Mouse (Mus musculus) midbrain, embryonic 11.5 days (tissue): ENCODE data around the gene Tkt. TPM values are rescaled to one million over a fixed set of nuclear protein-coding genes. Genes with fewer than 3 reads are reported as not detected.
A peak's percentile ranks its signal among the peaks of the same experiment; 100 is the strongest.

Experiments
- ATAC-seq: fragments of 200-750 bp; cut with Nextera tagmentation; 2 replicates; pipeline ENCODE4 v1.8.0; 2017; ENCODE audit warnings: moderate TSS enrichment, moderate library complexity; ENCODE audit not compliant: low FRiP score
- DNase-seq: peaks from one replicate; pipeline ENCODE4 v3.0.0; 2015; ENCODE audit warnings: low spot score; ENCODE audit errors: missing footprints
- H3K27ac ChIP-seq: fragments of 300-500 bp; sonication (generic); 2 replicates; pipeline ENCODE4 v1.5.1; 2014; ENCODE audit warnings: low read depth, low read length
- H3K27me3 ChIP-seq: fragments of 300-500 bp; sonication (generic); 2 replicates; pipeline ENCODE4 v1.6.1; 2014; ENCODE audit warnings: mild to moderate bottlenecking, low read length, moderate library complexity, mixed read lengths; ENCODE audit not compliant: control insufficient read depth, insufficient read depth
- H3K36me3 ChIP-seq: fragments of 300-500 bp; sonication (generic); 2 replicates; pipeline ENCODE4 v1.6.1; 2014; ENCODE audit warnings: mild to moderate bottlenecking, low read length, moderate library complexity, mixed read lengths; ENCODE audit not compliant: control insufficient read depth, insufficient read depth
- H3K4me1 ChIP-seq: fragments of 300-500 bp; sonication (generic); 2 replicates; pipeline ENCODE4 v1.6.1; 2014; ENCODE audit warnings: low read length; ENCODE audit not compliant: control insufficient read depth, insufficient read depth
- H3K4me2 ChIP-seq: fragments of 300-500 bp; sonication (generic); 2 replicates; pipeline ENCODE4 v1.6.1; 2014; ENCODE audit warnings: mild to moderate bottlenecking, moderate library complexity
- H3K4me3 ChIP-seq: fragments of 300-500 bp; sonication (generic); 2 replicates; pipeline ENCODE4 v1.5.1; 2014; ENCODE audit warnings: low read depth, low read length
- H3K9ac ChIP-seq: fragments of 300-500 bp; sonication (generic); 2 replicates; pipeline ENCODE4 v1.6.1; 2014; ENCODE audit warnings: low read length
- H3K9me3 ChIP-seq: fragments of 300-500 bp; sonication (generic); 2 replicates; pipeline ENCODE4 v1.6.1; 2016; ENCODE audit warnings: low read length; ENCODE audit not compliant: control insufficient read depth
- WGBS: fragments of 180-500 bp; shearing (Covaris S2); extraction: QIAGEN DNeasy Blood & Tissue Kit; methylation state at CpG from one replicate; pipeline ENCODE4 v1.1.7; 2014; 5-methylcytosine and 5-hydroxymethylcytosine counted together
- polyA plus RNA-seq: library from polyadenylated mRNA; unstranded; fragments of >200 nt; fragmentation: Nextera tagmentation; extraction: Ambion mirVana; gene quantifications from 2 replicates; pipeline ENCODE4 v1.2.1, GENCODE M21; 2014

Gene Tkt
- polyA plus RNA-seq, 1 experiment from 2014 or later: 154 TPM

GRCm38 (mm10) chr14:30550232-30551070, 2.3 kb downstream of the Tkt start:
- H3K4me1 ChIP-seq: peaks cover 26% of the 10 kb centered on the region
- ATAC-seq (no peak), DNase-seq (no peak)
- H3K36me3 ChIP-seq: peaks cover 5% of the 10 kb centered on the region; the same call in 1 of the 2 replicates
- no peaks in the 10 kb centered on the region for H3K27me3 ChIP-seq
- 41% methylated on average over 8 of the region's 8 CpGs for WGBS
- no peaks in the 10 kb centered on the region for H3K9me3 ChIP-seq
- peak overlapping the region; percentile 66 for H3K4me3 ChIP-seq
- H3K9ac ChIP-seq: peak overlapping the region; percentile 94
- no peak overlapping the region for H3K27ac ChIP-seq
- peak overlapping the region; percentile 88 for H3K4me2 ChIP-seq

GRCm38 (mm10) chr14:30551509-30551908, 3.4 kb downstream of the Tkt start:
- no peak for DNase-seq
- Histone ChIP-seq H3K4me3 (no peak overlapping the region), H3K9ac (no peak overlapping the region), H3K4me2 (peak overlapping the region; percentile 88; the same call in 1 of the 2 replicates), H3K27ac (no peak overlapping the region), H3K36me3 (peaks cover 8% of the 10 kb centered on the region; the same call in 1 of the 2 replicates), H3K4me1 (peaks cover 26% of the 10 kb centered on the region), H3K27me3 (no peaks in the 10 kb centered on the region), H3K9me3 (no peaks in the 10 kb centered on the region)
- 90% methylated on average over 5 of the region's 5 CpGs for WGBS
- ATAC-seq: no peak

- Histone ChIP-seq H3K4me1 (peaks cover 26% of the 10 kb centered on the region), H3K4me3 (no peak overlapping the region), H3K4me2 (no peak overlapping the region), H3K27me3 (no peaks in the 10 kb centered on the region), H3K9me3 (no peaks in the 10 kb centered on the region), H3K9ac (no peak overlapping the region), H3K27ac (no peak overlapping the region), H3K36me3 (peaks cover 8% of the 10 kb centered on the region; the same call in 1 of the 2 replicates)
- no peak for ATAC-seq
- WGBS: 89% methylated on average over 2 of the region's 2 CpGs
- DNase-seq: no peak
Measured at GRCm38 (mm10) chr14:30551981-30552380, 3.8 kb downstream of the Tkt start.

- peaks cover 8% of the 10 kb centered on the region; the same call in 1 of the 2 replicates for H3K36me3 ChIP-seq
- no peak overlapping the region for H3K4me3 ChIP-seq
- ATAC-seq (no peak), DNase-seq (no peak)
- H3K9me3 ChIP-seq: no peaks in the 10 kb centered on the region
- peaks cover 23% of the 10 kb centered on the region for H3K4me1 ChIP-seq
- WGBS: 96% methylated on average over 4 of the region's 4 CpGs
- H3K4me2 ChIP-seq: no peak overlapping the region
- H3K27ac ChIP-seq: no peak overlapping the region
- H3K9ac ChIP-seq: no peak overlapping the region
- no peaks in the 10 kb centered on the region for H3K27me3 ChIP-seq
Measured at GRCm38 (mm10) chr14:30553185-30553584, 5.0 kb downstream of the Tkt start.

GRCm38 (mm10) chr14:30556651-30557050, 8.5 kb downstream of the Tkt start:
- H3K27ac ChIP-seq: no peak overlapping the region

GRCm38 (mm10) chr14:30557730-30558129, 9.6 kb downstream of the Tkt start:
- Histone ChIP-seq H3K4me3 (no peak overlapping the region), H3K9me3 (no peaks in the 10 kb centered on the region), H3K27ac (no peak overlapping the region), H3K4me1 (no peaks in the 10 kb centered on the region), H3K4me2 (no peak overlapping the region), H3K27me3 (no peaks in the 10 kb centered on the region), H3K36me3 (peaks cover 24% of the 10 kb centered on the region), H3K9ac (no peak overlapping the region)
- ATAC-seq (no peak), DNase-seq (no peak)
- WGBS: 84% methylated on average over 9 of the region's 9 CpGs

More at GRCm38 (mm10) chr14:30556651-30557050, 8.5 kb downstream of the Tkt start:
- Histone ChIP-seq H3K36me3 (peaks cover 24% of the 10 kb centered on the region), H3K9ac (no peak overlapping the region), H3K4me3 (no peak overlapping the region), H3K9me3 (no peaks in the 10 kb centered on the region), H3K4me1 (peaks cover under 1% of the 10 kb centered on the region; the same call in 1 of the 2 replicates), H3K27me3 (no peaks in the 10 kb centered on the region), H3K4me2 (no peak overlapping the region)
- DNase-seq: peak; percentile 14
- no peak for ATAC-seq
- WGBS: 87% methylated on average over 2 of the region's 2 CpGs

- no peak overlapping the region for H3K27ac ChIP-seq
- peaks cover 23% of the 10 kb centered on the region for H3K36me3 ChIP-seq
- no peaks in the 10 kb centered on the region for H3K4me1 ChIP-seq
- H3K9me3 ChIP-seq: no peaks in the 10 kb centered on the region
- H3K9ac ChIP-seq: no peak overlapping the region
- no peaks in the 10 kb centered on the region for H3K27me3 ChIP-seq
- H3K4me2 ChIP-seq: no peak overlapping the region
- DNase-seq (no peak), ATAC-seq (no peak)
- WGBS: 90% methylated on average over 17 of the region's 17 CpGs
- no peak overlapping the region for H3K4me3 ChIP-seq
Measured at GRCm38 (mm10) chr14:30559321-30559850, 11.2 kb downstream of the Tkt start.

GRCm38 (mm10) chr14:30560803-30561389, 12.7 kb downstream of the Tkt start:
- H3K4me3 ChIP-seq: no peak overlapping the region
- ATAC-seq: no peak
- no peaks in the 10 kb centered on the region for H3K27me3 ChIP-seq
- H3K4me2 ChIP-seq: no peak overlapping the region
- H3K9ac ChIP-seq: no peak overlapping the region
- 92% methylated on average over 13 of the region's 13 CpGs for WGBS
- H3K4me1 ChIP-seq: no peaks in the 10 kb centered on the region
- H3K36me3 ChIP-seq: peaks cover 25% of the 10 kb centered on the region
- DNase-seq: no peak
- no peak overlapping the region for H3K27ac ChIP-seq
- no peaks in the 10 kb centered on the region for H3K9me3 ChIP-seq
